In the genomic region with DNA sequence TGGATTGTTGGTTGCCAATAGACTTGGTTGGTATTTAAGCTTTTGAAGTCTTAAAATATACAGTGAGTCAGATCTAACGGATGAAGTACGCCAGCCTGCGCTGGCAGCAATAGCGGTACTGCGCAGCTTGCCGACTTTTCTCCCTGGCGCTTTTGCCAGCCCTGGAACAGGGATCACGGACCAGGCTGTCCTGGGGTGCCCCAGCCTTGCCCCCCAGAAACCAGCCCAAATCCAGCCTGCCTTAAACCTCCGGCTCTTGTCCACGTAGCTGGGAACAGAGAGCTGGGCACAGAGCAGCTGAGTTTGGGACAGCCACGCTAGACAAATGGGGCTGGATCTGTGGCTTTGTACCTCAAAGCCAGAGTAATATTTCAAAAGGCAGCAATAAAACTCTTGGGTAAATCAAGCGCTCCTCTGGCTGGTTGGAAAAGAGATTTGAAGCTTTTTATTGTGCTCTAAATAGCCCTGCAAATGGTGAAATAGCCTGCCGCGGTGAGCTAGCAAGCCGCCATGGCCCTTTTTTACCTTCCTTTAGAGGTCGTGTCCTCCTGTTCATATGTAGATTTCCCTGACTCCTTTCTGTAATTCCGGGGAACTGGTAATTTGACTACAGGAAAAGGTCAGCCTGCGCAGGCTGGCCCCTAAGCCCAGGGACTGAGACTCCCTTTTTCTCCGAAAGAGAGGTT, we compare ENCODE assay signal across 8 mouse cellular contexts. TPM values are rescaled to one million over a fixed set of nuclear protein-coding genes. Genes with fewer than 3 reads are reported as not detected.
DNase-seq lines count a peak whose midpoint lies in the region; ATAC-seq and TF ChIP-seq lines count a peak whose summit lies in the region.

No protein-coding gene starts in this region.

- no peaks in the 10 kb centered on the region for H3K9me3 ChIP-seq in forebrain, embryonic 11.5 days (ENCODE audit: control insufficient read depth, low read length)
- no peaks in the 10 kb centered on the region for H3K9me3 ChIP-seq in forebrain, embryonic 15.5 days
- no peaks in the 10 kb centered on the region for H3K9me3 ChIP-seq in hindbrain, embryonic 13.5 days
- H3K9me3 ChIP-seq in liver, embryonic 12.5 days (replicated peaks) = no peaks in the 10 kb centered on the region

- ATAC-seq in forebrain, embryonic 11.5 days (replicated peaks; ENCODE audit: low FRiP score) = no peak
- no peak for ATAC-seq in forebrain, embryonic 15.5 days (replicated peaks)
- ATAC-seq in hindbrain, embryonic 13.5 days (ENCODE audit: low FRiP score) = no peak
- no peak for ATAC-seq in liver, embryonic 12.5 days

- no peak overlapping the region for H3K9ac ChIP-seq in forebrain, embryonic 11.5 days (ENCODE audit: low read length)
- H3K9ac ChIP-seq in forebrain, embryonic 15.5 days (replicated peaks) = no peak overlapping the region
- H3K9ac ChIP-seq in hindbrain, embryonic 13.5 days = peak overlapping the region; percentile 70
- H3K9ac ChIP-seq in liver, embryonic 12.5 days = 0 out of 2 replicates have a peak overlapping the region, but pooled peaks have one; percentile 36

- H3K4me3 ChIP-seq in forebrain, embryonic 11.5 days (ENCODE audit: low read depth, low read length) = no peak overlapping the region
- H3K4me3 ChIP-seq in forebrain, embryonic 15.5 days = no peak overlapping the region
- H3K4me3 ChIP-seq in thymus, adult 2 months (ENCODE audit: control insufficient read depth, insufficient read depth, low read length) = no peak overlapping the region
- H3K4me3 ChIP-seq in hindbrain, embryonic 13.5 days = peak overlapping the region; percentile 27
- H3K4me3 ChIP-seq in liver, embryonic 12.5 days = peak overlapping the region; percentile 25

- H3K27ac ChIP-seq in forebrain, embryonic 11.5 days (ENCODE audit: low read depth, low read length) = no peak overlapping the region
- H3K27ac ChIP-seq in forebrain, embryonic 15.5 days (replicated peaks) = no peak overlapping the region
- no peak overlapping the region for H3K27ac ChIP-seq in thymus, adult 2 months (ENCODE audit: control insufficient read depth, insufficient read depth, low read length)
- H3K27ac ChIP-seq in hindbrain, embryonic 13.5 days = peak overlapping the region; percentile 86
- H3K27ac ChIP-seq in liver, embryonic 12.5 days = no peak overlapping the region

- peaks cover 70% of the 10 kb centered on the region for H3K27me3 ChIP-seq in forebrain, embryonic 11.5 days (ENCODE audit: control insufficient read depth, insufficient read depth, low read length)
- H3K27me3 ChIP-seq in forebrain, embryonic 15.5 days = peaks cover 86% of the 10 kb centered on the region
- peaks cover 10% of the 10 kb centered on the region for H3K27me3 ChIP-seq in thymus, adult 2 months (ENCODE audit: control insufficient read depth, insufficient read depth, low read length)
- H3K27me3 ChIP-seq in hindbrain, embryonic 13.5 days = peaks cover 60% of the 10 kb centered on the region
- peaks cover 56% of the 10 kb centered on the region for H3K27me3 ChIP-seq in liver, embryonic 12.5 days (replicated peaks)

- no peaks in the 10 kb centered on the region for H3K36me3 ChIP-seq in forebrain, embryonic 11.5 days (ENCODE audit: control insufficient read depth, insufficient read depth, low read length)
- H3K36me3 ChIP-seq in forebrain, embryonic 15.5 days = no peaks in the 10 kb centered on the region
- no peaks in the 10 kb centered on the region for H3K36me3 ChIP-seq in thymus, adult 2 months (ENCODE audit: control insufficient read depth, insufficient read depth, low read length)
- H3K36me3 ChIP-seq in hindbrain, embryonic 13.5 days = no peaks in the 10 kb centered on the region
- no peaks in the 10 kb centered on the region for H3K36me3 ChIP-seq in liver, embryonic 12.5 days

- H3K4me1 ChIP-seq in forebrain, embryonic 11.5 days (replicated peaks; ENCODE audit: control insufficient read depth, insufficient read depth, low read length) = no peaks in the 10 kb centered on the region
- H3K4me1 ChIP-seq in forebrain, embryonic 15.5 days = no peaks in the 10 kb centered on the region
- no peaks in the 10 kb centered on the region for H3K4me1 ChIP-seq in thymus, adult 2 months (replicated peaks; ENCODE audit: control insufficient read depth, insufficient read depth, low read length)
- H3K4me1 ChIP-seq in hindbrain, embryonic 13.5 days (replicated peaks) = peaks cover 18% of the 10 kb centered on the region
- H3K4me1 ChIP-seq in liver, embryonic 12.5 days = no peaks in the 10 kb centered on the region

- no peak overlapping the region for H3K4me2 ChIP-seq in forebrain, embryonic 11.5 days (ENCODE audit: low read depth, low read length, severe bottlenecking)
- no peak overlapping the region for H3K4me2 ChIP-seq in forebrain, embryonic 15.5 days (replicated peaks)
- H3K4me2 ChIP-seq in hindbrain, embryonic 13.5 days = peak overlapping the region; percentile 55
- H3K4me2 ChIP-seq in liver, embryonic 12.5 days = peak overlapping the region; percentile 51

- 1% methylated on average over 19 of the region's 19 CpGs for WGBS in forebrain, embryonic 11.5 days
- under 1% methylated on average over 19 of the region's 19 CpGs for WGBS in forebrain, embryonic 15.5 days
- WGBS in thymus, adult 2 months = 24% methylated on average over 19 of the region's 19 CpGs
- 1% methylated on average over 19 of the region's 19 CpGs for WGBS in hindbrain, embryonic 13.5 days
- WGBS in liver, embryonic 12.5 days (ENCODE audit: insufficient replicate concordance) = 23% methylated on average over 19 of the region's 19 CpGs

- TF ChIP-seq POLR2A in thymus, adult 2 months (IDR thresholded peaks at IDR 0.05; ENCODE audit: control insufficient read depth, extremely low read depth, insufficient read depth, low read length, poor library complexity) = no peak

- TF ChIP-seq CTCF in thymus, adult 2 months (IDR thresholded peaks at IDR 0.05; ENCODE audit: borderline replicate concordance, control insufficient read depth, extremely low read depth, insufficient read depth, low read length, poor library complexity) = no peak

- peak; percentile 60 for DNase-seq in forebrain, embryonic 11.5 days (ENCODE audit: low spot score)
- peak; percentile 1 for DNase-seq in thymus, postnatal 25 days
- DNase-seq in thymus, adult 2 months = no peak
- peak; percentile 38 for DNase-seq in retina, embryonic 14.5 days (ENCODE audit: low spot score)
- no peak for DNase-seq in spleen, adult 18-20 months

RNA-seq across cellular contexts. Expression of a gene that starts 6.2 kb away (rescaled TPM):
- 6.1 and 7.7 TPM in 2 replicates for polyA plus RNA-seq in forebrain, embryonic 11.5 days (2014; fragmentation: Nextera tagmentation; extraction: Ambion mirVana)
- 5.0 and 7.4 TPM in 2 replicates for polyA plus RNA-seq in forebrain, embryonic 15.5 days (2015; fragmentation: Nextera tagmentation; extraction: Ambion mirVana)
- 5.8 and 8.9 TPM in 2 replicates for polyA plus RNA-seq in thymus, adult 2 months (2012; rRNA removed)
- 28.6 and 35.6 TPM in 2 replicates for polyA plus RNA-seq in hindbrain, embryonic 13.5 days (2015; fragmentation: Nextera tagmentation; extraction: Ambion mirVana)
- 22.2 and 22.6 TPM in 2 replicates for polyA plus RNA-seq in liver, embryonic 12.5 days (2016; fragmentation: Nextera tagmentation; extraction: Ambion mirVana)

Comparison
In these comparisons a context has a peak if more than half of its experiments do, and no peak if none do; other contexts are left out.
1. DNase-seq: peak in forebrain, embryonic 11.5 days (single experiment), thymus, postnatal 25 days (single experiment) and retina, embryonic 14.5 days (single experiment); none in thymus, adult 2 months (single experiment) and spleen, adult 18-20 months (0 of 2).
2. H3K4me2 ChIP-seq: peak in hindbrain, embryonic 13.5 days (single experiment) and liver, embryonic 12.5 days (single experiment); none in forebrain, embryonic 11.5 days (single experiment) and forebrain, embryonic 15.5 days (single experiment).
3. H3K4me3 ChIP-seq: peak in hindbrain, embryonic 13.5 days (single experiment) and liver, embryonic 12.5 days (single experiment); none in forebrain, embryonic 11.5 days (single experiment), forebrain, embryonic 15.5 days (single experiment) and thymus, adult 2 months (single experiment).
4. H3K9ac ChIP-seq: peak in hindbrain, embryonic 13.5 days (single experiment) and liver, embryonic 12.5 days (single experiment); none in forebrain, embryonic 11.5 days (single experiment) and forebrain, embryonic 15.5 days (single experiment).